Comparison of ENCODE assay signal across 13 mouse cellular contexts in the genomic region with DNA sequence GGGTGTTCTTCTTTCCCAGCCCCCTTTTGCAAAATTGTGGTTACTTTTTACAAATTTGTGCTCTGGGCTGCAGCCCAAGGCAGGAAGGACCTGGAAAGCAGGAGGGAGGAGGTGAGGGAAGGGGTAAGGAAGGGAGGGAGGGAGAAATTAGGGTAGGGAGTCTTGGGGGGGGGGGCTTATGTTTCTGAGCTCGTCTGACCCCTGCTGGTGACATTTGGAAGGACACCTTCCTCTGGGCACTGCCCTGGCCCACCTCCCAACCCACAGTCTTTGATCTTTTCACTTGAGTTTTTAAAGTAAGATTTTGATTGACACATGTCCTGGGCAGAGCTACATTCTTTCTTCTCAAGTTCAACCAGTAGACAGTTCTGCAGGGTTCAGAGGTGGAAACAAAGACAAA. TPM values are rescaled to one million over a fixed set of nuclear protein-coding genes. Genes with fewer than 3 reads are reported as not detected.
DNase-seq lines count a peak whose midpoint lies in the region; ATAC-seq and TF ChIP-seq lines count a peak whose summit lies in the region.
"Had no signal": no experiment of that assay in that cellular context is flagged by ENCODE, and none has a peak within 500 bp of the region (broad histone marks: within the 10 kb centered on the region; RNA-seq: fewer than 3 reads in every experiment).

No protein-coding gene starts in this region.

- TF ChIP-seq POLR2A in spleen, adult 2 months (IDR thresholded peaks at IDR 0.05; ENCODE audit: low read depth, low read length) = no peak

- DNase-seq in spleen, adult 2 months (ENCODE audit: low read depth in 1 of 2, low spot score in 2 of 2) = no peak
- no peak for DNase-seq in spleen, postnatal 36 days (ENCODE audit: low spot score in 2 of 2)
- DNase-seq in ZHBTc4 (ENCODE audit: low read depth, low spot score) = peak; percentile 51
- DNase-seq in thymus, postnatal 4 days = peak; percentile 83
- DNase-seq in right cerebral cortex, adult 2 months (ENCODE audit: low spot score in 2 of 2) = no peak
- DNase-seq: cerebellum, adult 9-11 months; kidney, postnatal 14 days had no signal

- no peaks in the 10 kb centered on the region for H3K27me3 ChIP-seq in intestine, postnatal 0 days (replicated peaks; ENCODE audit: control insufficient read depth, insufficient read depth, low read length)
- no peaks in the 10 kb centered on the region for H3K27me3 ChIP-seq in intestine, embryonic 16.5 days (replicated peaks; ENCODE audit: control insufficient read depth, insufficient read depth, low read length)
- no peaks in the 10 kb centered on the region for H3K27me3 ChIP-seq in spleen, adult 2 months (ENCODE audit: control insufficient read depth, insufficient read depth, low read length)
- H3K27me3 ChIP-seq: forebrain, embryonic 12.5 days; limb, embryonic 13.5 days had no signal

- no peak overlapping the region for H3K9ac ChIP-seq in intestine, postnatal 0 days (ENCODE audit: low read depth, low read length)
- H3K9ac ChIP-seq in intestine, embryonic 16.5 days (ENCODE audit: low read depth, low read length) = no peak overlapping the region
- H3K9ac ChIP-seq: forebrain, embryonic 12.5 days; heart, embryonic 13.5 days; limb, embryonic 13.5 days had no signal

- ATAC-seq in intestine, postnatal 0 days = no peak
- ATAC-seq in intestine, embryonic 16.5 days = no peak
- ATAC-seq: midbrain, embryonic 16.5 days had no signal

- TF ChIP-seq CTCF in intestine, postnatal 0 days (IDR thresholded peaks at IDR 0.05; ENCODE audit: low read depth) = peak; percentile 55
- TF ChIP-seq CTCF in spleen, adult 2 months (IDR thresholded peaks at IDR 0.05; ENCODE audit: extremely low read depth, insufficient read depth, insufficient read length, insufficient replicate concordance) = peak; percentile 51; the same call in 1 of the 2 replicates

- H3K4me1 ChIP-seq in intestine, postnatal 0 days (replicated peaks; ENCODE audit: control insufficient read depth, insufficient read depth, low read length) = no peaks in the 10 kb centered on the region
- H3K4me1 ChIP-seq in intestine, embryonic 16.5 days (ENCODE audit: control insufficient read depth, insufficient read depth, low read length) = no peaks in the 10 kb centered on the region
- peaks cover 2% of the 10 kb centered on the region; the same call in 1 of the 2 replicates for H3K4me1 ChIP-seq in spleen, adult 2 months (ENCODE audit: control insufficient read depth, insufficient read depth, insufficient read length)
- H3K4me1 ChIP-seq: forebrain, embryonic 12.5 days; limb, embryonic 13.5 days had no signal

- no peaks in the 10 kb centered on the region for H3K9me3 ChIP-seq in intestine, postnatal 0 days (ENCODE audit: control insufficient read depth)
- H3K9me3 ChIP-seq in intestine, embryonic 16.5 days (ENCODE audit: control insufficient read depth, low read length) = no peaks in the 10 kb centered on the region; the same call in 1 of the 2 replicates
- H3K9me3 ChIP-seq: forebrain, embryonic 12.5 days; limb, embryonic 13.5 days had no signal

- no peak overlapping the region for H3K4me3 ChIP-seq in intestine, postnatal 0 days (ENCODE audit: low read depth, low read length)
- H3K4me3 ChIP-seq in intestine, embryonic 16.5 days (ENCODE audit: low read length) = no peak overlapping the region
- H3K4me3 ChIP-seq in spleen, adult 2 months (ENCODE audit: extremely low read depth, insufficient read depth, insufficient read length) = no peak overlapping the region
- H3K4me3 ChIP-seq: forebrain, embryonic 12.5 days; heart, embryonic 13.5 days; limb, embryonic 13.5 days had no signal

- no peaks in the 10 kb centered on the region for H3K36me3 ChIP-seq in intestine, postnatal 0 days (ENCODE audit: control insufficient read depth, insufficient read depth)
- H3K36me3 ChIP-seq in intestine, embryonic 16.5 days (ENCODE audit: control insufficient read depth, insufficient read depth, low read length) = no peaks in the 10 kb centered on the region
- no peaks in the 10 kb centered on the region for H3K36me3 ChIP-seq in spleen, adult 2 months (ENCODE audit: control insufficient read depth, insufficient read depth, low read length)
- H3K36me3 ChIP-seq: forebrain, embryonic 12.5 days; heart, embryonic 13.5 days; limb, embryonic 13.5 days had no signal

- WGBS in intestine, postnatal 0 days = 0% methylated on average over 1 of the region's 1 CpGs
- 0% methylated on average over 1 of the region's 1 CpGs for WGBS in intestine, embryonic 16.5 days
- WGBS in spleen, adult 2 months = 10% methylated on average over 1 of the region's 1 CpGs

- no peak overlapping the region for H3K4me2 ChIP-seq in intestine, postnatal 0 days (replicated peaks; ENCODE audit: low read depth)
- no peak overlapping the region for H3K4me2 ChIP-seq in intestine, embryonic 16.5 days (ENCODE audit: low read depth, low read length)
- H3K4me2 ChIP-seq: forebrain, embryonic 12.5 days; heart, embryonic 13.5 days; limb, embryonic 13.5 days had no signal

- no peak overlapping the region for H3K27ac ChIP-seq in intestine, postnatal 0 days (ENCODE audit: low read depth, low read length)
- no peak overlapping the region for H3K27ac ChIP-seq in intestine, embryonic 16.5 days (ENCODE audit: low read length)
- H3K27ac ChIP-seq in spleen, adult 2 months (ENCODE audit: insufficient read depth, low read length) = no peak overlapping the region
- H3K27ac ChIP-seq: forebrain, embryonic 12.5 days; heart, embryonic 13.5 days; limb, embryonic 13.5 days had no signal

RNA-seq across cellular contexts. Expression of a gene that starts 34.4 kb away (rescaled TPM):
- 0.54 and 0.66 TPM in 2 replicates for polyA plus RNA-seq in intestine, postnatal 0 days (2015; fragmentation: Nextera tagmentation; extraction: Ambion mirVana)
- 0.88 and 0.94 TPM in 2 replicates for polyA plus RNA-seq in intestine, embryonic 16.5 days (2015; fragmentation: Nextera tagmentation; extraction: Ambion mirVana)
- 0.08 and 0.13 TPM in 2 replicates for polyA plus RNA-seq in spleen, adult 2 months (2012; rRNA removed)

RNA-seq across cellular contexts. Expression of a gene that starts 35.1 kb away (rescaled TPM):
- not detected in 2 replicates for polyA plus RNA-seq in intestine, postnatal 0 days (2015; fragmentation: Nextera tagmentation; extraction: Ambion mirVana)
- 0.38 and 0.45 TPM in 2 replicates for polyA plus RNA-seq in intestine, embryonic 16.5 days (2015; fragmentation: Nextera tagmentation; extraction: Ambion mirVana)
- 12.5 and 15.0 TPM in 2 replicates for polyA plus RNA-seq in spleen, adult 2 months (2012; rRNA removed)
- polyA plus RNA-seq: midbrain, embryonic 16.5 days had no signal

RNA-seq across cellular contexts. Expression of a gene that starts 43.8 kb away (rescaled TPM):
- polyA plus RNA-seq in intestine, postnatal 0 days (2015; fragmentation: Nextera tagmentation; extraction: Ambion mirVana) = 16.5 and 17.1 TPM in 2 replicates
- 21.1 and 21.5 TPM in 2 replicates for polyA plus RNA-seq in intestine, embryonic 16.5 days (2015; fragmentation: Nextera tagmentation; extraction: Ambion mirVana)
- 26.2 and 33.4 TPM in 2 replicates for polyA plus RNA-seq in spleen, adult 2 months (2012; rRNA removed)

RNA-seq across cellular contexts. Expression of a gene that starts 44.0 kb away (rescaled TPM):
- 0.04 and 0.05 TPM in 2 replicates for polyA plus RNA-seq in intestine, postnatal 0 days (2015; fragmentation: Nextera tagmentation; extraction: Ambion mirVana)
- 0.05 and 0.06 TPM in 2 replicates for polyA plus RNA-seq in intestine, embryonic 16.5 days (2015; fragmentation: Nextera tagmentation; extraction: Ambion mirVana)
- polyA plus RNA-seq in spleen, adult 2 months (2012; rRNA removed) = 0.11 and 0.19 TPM in 2 replicates
- polyA plus RNA-seq: forebrain, embryonic 12.5 days; heart, embryonic 13.5 days; limb, embryonic 13.5 days; midbrain, embryonic 16.5 days had no signal

Comparison
In these comparisons a context has a peak if more than half of its experiments do, and no peak if none do; other contexts are left out.
1. DNase-seq: peak in ZHBTc4 (single experiment) and thymus, postnatal 4 days (single experiment); none in spleen, adult 2 months (0 of 2), spleen, postnatal 36 days (0 of 2) and right cerebral cortex, adult 2 months (0 of 2).